Mouse (Mus musculus) bone marrow macrophage, adult 2 months (primary cell): Measurements from ENCODE around the gene Ap5z1.

Source experiments
- CTCF ChIP-seq: IDR thresholded peaks from 2 replicates; pipeline ENCODE4 v1.5.1; 2012; ENCODE audit warnings: low read depth, mild to moderate bottlenecking, low read length, moderate library complexity
- POLR2A ChIP-seq: IDR thresholded peaks from 2 replicates; pipeline ENCODE4 v1.6.1; 2012; ENCODE audit warnings: mild to moderate bottlenecking, low read depth, low read length, borderline replicate concordance

DNA sequence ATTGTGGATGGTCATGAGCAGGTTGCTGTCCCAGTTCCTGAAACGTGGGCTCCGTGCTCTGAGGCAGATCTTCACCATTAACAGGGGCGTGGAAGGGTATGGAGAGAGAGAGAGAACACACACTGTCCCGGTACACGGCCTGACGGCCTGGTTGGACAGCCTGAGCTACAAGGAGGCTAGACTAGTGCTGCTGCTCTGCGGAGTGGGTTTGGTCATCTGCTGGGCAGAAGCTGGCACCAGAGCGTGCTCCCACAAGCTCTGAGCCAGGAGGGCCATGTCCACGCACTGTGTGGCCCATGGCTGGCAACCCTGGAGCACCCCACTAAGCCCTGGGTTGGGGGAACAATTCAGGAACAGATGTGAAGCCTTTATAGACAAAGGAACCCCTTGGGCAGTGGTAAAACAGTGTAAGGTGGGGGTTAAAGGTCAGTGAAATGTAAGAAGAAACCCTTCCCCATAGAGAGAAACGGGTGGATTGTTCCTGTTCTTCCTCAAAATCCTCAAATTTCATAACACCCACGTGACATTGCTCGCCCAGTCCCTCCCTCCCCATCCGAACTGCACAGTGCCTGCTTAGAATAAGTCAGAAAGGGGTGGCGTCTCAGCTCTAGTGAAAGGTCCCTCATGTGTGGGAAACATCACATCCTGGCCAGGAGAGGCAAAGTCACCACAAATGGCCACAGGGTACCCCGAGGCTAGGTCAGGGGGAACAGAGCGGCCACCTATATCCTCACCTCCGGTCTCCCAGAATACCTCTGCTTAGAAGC lies 4.8 kb upstream of the Ap5z1 start:
- TF ChIP-seq CTCF (no peak), POLR2A (no peak)
